Mouse (Mus musculus) thymus, adult 2 months (tissue): ENCODE measurements around the gene Macf1.

Experiments used
- CTCF ChIP-seq: fragments of 200-500 bp; IDR thresholded peaks from 2 replicates; pipeline ENCODE4 v1.5.1; 2012; ENCODE audit warnings: mild to moderate bottlenecking, control low read depth, low read length, moderate library complexity, borderline replicate concordance; ENCODE audit not compliant: control insufficient read depth, poor library complexity, insufficient read depth; ENCODE audit errors: extremely low read depth
- POLR2A ChIP-seq: fragments of 200-500 bp; IDR thresholded peaks from 2 replicates; pipeline ENCODE4 v1.6.1; 2012; ENCODE audit warnings: mild to moderate bottlenecking, low read length, control low read depth, moderate library complexity; ENCODE audit not compliant: control insufficient read depth, poor library complexity, insufficient read depth; ENCODE audit errors: extremely low read depth

GRCm38 (mm10) chr4:123593664-123594063, 90.5 kb downstream of the Macf1 start:
- TF ChIP-seq POLR2A (no peak), CTCF (no peak)
